Mouse (Mus musculus) hematopoietic stem cell, adult 5-6 weeks (primary cell): ENCODE results near the gene Hist1h3c. TPM values are rescaled to one million over a fixed set of nuclear protein-coding genes. Genes with fewer than 3 reads are reported as not detected.
"Not testable (repeated sequence)": the region's sequence is repeated elsewhere in the genome, so short reads cannot be mapped to it uniquely, and the experiment has no call there.

Experiments
- ATAC-seq, 2 experiments: fragments of 125-278 bp in 1 of 2; replicated peaks in 1 of 2; 2 replicates each; pipeline ENCODE4 v1.8.0; 2016 to 2017; ENCODE audit warnings: inconsistent platforms in 2 of 2, mild to moderate bottlenecking in 2 of 2, moderate number of reproducible peaks in 2 of 2, low read depth in 1 of 2, moderate TSS enrichment in 1 of 2; ENCODE audit not compliant: low FRiP score in 2 of 2, poor library complexity in 2 of 2, severe bottlenecking in 2 of 2, insufficient read depth in 1 of 2, low TSS enrichment in 1 of 2
- total RNA-seq: library from RNA; stranded (forward); fragments of 172-1452, 232-1000 nt; gene quantifications from 2 replicates; pipeline ENCODE4 v1.2.3, GENCODE M21; 2017

The Hist1h3c gene
- total RNA-seq, 1 experiment from 2014 or later: 240 TPM

- 0 out of 4 replicates have a peak, but pooled peaks of 1 of the 2 experiments have one; percentile 16 for ATAC-seq
These were observed 16.8 kb downstream of the Hist1h3c start for GRCm38 (mm10) chr13:23728472-23729191.

DNA sequence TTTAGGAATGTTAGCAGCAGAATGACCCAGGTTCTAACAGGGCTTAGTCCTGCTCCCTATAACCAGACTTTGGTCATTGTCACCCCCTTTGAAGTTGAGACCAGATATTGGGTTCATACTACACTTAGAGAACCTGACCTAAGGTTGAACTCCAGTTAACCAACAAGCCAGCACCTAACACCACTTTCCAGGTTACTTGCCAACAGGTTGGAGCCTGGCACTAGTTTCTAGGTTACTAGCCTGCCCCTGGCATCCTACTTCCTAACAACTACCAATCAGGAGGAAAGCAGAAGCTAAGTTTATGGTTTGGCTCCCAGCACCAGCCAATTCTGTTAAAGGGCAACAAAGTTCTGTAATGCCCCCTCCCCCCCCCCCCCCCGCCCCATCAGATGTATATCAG is 20.2 kb downstream of the Hist1h3c start:
- no peak for ATAC-seq

DNA sequence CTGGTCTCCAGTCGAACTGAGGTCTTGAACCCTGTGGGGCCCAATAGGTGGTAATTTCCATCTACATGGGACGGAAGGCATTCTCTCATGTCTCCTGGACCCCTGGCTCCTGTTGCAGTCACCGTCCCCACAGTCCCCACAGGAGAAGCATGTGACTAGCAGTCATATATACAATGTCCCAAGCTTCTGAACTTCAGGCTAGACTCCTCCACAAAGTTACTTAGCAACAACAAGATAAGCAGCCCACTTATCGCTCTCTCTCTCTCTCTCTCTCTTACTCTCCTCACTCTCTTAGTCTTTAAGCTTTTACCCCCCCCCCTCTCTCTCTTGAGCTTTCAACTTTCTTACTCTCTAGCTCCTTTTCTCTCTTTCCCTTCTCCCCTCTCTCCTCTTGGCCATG is 21.2 kb downstream of the Hist1h3c start:
- ATAC-seq: no peak

DNA sequence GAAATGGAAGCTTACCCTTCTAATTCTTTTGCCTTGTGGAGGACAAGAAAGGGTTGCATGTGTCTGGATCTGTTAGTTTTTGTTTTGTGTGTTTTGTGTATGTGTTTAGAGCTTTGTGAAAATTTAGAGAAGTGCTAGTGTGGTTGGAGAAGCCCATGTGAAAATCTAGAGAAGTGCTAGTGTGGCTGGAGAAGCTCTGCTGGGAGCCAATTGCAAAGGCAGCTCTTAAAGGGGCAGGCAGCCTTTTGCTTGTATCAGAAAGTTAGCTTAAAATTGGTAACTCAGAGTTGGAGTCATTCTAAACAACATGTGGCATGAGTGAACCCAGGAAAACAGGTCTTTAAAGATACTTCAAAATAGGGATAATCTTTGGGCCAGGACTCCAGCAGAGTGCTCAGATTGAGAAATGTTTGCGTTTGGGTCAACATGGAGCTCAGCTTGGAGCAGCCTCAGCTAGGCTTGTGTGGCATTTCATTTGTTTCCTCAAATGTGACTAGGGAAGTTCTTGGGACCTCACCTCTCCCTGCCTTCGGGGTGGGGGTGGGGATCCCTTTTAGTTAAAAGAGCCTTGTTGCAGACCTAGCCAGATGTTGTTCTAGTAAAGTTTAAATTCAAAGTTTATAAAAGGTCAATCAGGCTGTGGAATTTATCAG is 27.7 kb downstream of the Hist1h3c start:
- not testable (repeated sequence) for ATAC-seq

- no peak for ATAC-seq
These were observed 28.2 kb downstream of the Hist1h3c start for GRCm38 (mm10) chr13:23717176-23717575.

- no peak for ATAC-seq
These were observed 28.9 kb downstream of the Hist1h3c start for GRCm38 (mm10) chr13:23716261-23717042.

DNA sequence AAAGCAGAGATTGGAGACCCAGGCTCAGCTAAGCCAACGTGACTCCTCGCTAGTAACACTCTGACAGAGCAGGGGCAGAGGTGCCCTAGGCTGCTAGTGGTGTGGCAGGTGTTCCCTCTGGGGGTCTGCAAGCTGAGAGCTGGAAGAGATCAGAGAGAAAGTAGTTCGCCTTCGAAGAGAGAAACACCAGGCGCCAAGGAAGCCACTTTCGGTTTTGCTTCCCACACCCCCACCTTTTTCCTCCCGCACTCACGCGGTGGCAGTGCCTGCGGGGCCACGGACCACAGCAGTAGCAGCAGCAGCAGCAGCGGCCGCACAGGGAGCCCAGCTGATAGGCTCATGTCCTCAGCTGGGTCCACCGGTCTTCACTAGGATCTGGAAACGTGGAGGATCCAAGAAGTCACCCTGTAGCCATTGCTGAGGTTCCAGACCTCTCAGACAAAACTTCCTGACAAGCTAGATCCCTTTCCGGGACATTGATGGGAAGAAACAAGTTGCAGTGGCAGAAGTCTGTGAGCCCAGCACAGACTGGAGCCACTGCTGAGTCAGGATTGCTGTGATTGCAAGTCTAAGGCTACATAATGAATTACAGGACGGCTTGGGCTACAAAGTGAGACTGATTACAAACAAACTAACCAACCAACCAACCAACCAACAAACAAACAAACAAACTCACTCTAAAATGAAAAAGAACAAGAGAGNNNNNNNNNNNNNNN is 34.9 kb downstream of the Hist1h3c start, which contains the start of gene Hfe:
Gene Hfe, minus strand, starts transcription at position 481 of the 716 bp plus-strand sequence.
- peak; percentile 73 to 90 for ATAC-seq

- ATAC-seq: no peak
These were observed 35.6 kb downstream of the Hist1h3c start for GRCm38 (mm10) chr13:23709714-23710373.

DNA sequence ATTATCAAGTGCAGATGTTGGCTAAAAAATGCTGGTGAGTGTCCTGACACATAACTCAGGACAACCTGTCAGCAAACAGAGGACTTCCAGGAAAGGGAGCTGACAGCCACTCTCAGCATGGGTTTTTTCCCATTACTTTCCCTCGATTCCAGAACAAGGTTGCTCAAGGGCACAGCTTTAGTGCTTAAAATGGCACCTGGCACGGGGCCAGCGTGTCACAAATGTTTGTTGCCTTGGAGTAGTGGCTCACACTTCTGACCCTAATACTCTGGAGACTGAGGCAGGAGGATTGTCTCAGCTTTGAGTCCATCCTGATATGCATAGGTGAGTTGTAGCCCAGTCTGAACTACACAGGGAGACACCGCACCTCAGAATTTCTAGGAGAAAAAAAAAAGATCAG is 36.7 kb downstream of the Hist1h3c start:
- ATAC-seq: no peak

DNA sequence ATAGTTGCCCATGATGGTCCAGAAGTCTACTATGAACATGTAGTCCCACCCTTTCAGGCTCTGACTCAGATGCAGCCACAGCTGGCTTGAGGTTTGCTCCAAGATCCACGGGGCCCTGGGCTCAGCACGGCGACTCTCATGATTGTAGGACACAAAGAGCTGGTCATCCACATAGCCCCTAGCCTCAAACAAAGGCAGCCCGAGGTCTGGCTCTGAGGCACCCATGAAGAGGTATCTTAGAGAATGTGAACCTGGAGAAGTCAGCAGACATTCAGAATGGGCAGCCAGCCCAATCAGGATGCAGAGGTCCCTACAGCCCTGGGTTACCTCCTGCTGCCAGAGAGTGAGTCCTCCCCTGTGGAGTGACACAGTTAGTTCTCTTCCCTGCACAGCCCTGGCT is 37.4 kb downstream of the Hist1h3c start:
- ATAC-seq: no peak

DNA sequence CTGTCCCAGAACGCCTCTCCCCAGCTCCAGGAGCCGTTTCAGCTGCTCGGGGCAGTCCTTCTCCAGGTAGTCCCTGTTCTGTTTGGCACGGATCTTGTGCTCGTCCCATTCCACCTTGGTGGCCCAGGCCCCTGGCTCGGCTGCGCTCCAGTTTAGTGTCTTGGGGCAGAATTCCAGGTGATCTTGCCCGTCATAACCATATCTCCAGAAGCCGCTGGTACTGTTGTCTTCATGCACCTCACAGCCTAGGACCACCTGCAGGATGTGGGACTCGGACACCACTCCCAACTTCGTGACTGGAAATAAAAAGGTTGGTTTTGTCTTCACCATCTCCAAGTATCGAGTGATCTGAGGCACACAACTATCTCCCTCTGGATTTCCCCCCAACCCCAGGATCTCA is 38.6 kb downstream of the Hist1h3c start:
- ATAC-seq: no peak

DNA sequence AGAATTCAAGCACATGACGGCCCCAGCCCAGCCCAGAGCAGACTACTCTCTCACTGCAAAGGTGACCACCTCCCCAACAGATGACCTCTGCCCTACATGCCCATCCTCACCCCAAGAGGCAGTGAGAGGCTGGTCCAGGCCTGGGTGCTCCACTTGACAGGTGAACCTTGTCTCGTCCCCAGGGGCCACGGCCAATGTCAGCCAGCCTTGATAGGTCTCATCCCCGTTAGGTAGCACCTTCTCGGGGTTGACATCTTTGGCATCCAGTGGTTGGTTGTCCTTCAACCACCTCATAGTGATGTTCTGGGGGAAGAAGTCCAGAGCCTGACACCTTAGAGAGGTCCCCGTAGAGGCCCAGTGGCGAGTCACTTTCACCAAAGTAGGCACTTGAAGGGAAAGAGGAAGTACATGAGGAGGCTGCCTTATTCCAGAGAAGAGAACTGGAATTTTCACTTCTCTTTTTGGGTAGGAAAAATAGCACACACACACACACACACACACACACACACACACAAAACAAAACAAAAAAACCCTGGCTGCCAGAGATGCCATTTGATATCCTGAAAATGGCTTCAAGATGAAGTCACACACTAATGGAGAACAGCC is 39.5 kb downstream of the Hist1h3c start:
- ATAC-seq: no peak

GRCm38 (mm10) chr13:23702801-23703200 is 42.6 kb downstream of the Hist1h3c start:
- not testable (repeated sequence) for ATAC-seq

DNA sequence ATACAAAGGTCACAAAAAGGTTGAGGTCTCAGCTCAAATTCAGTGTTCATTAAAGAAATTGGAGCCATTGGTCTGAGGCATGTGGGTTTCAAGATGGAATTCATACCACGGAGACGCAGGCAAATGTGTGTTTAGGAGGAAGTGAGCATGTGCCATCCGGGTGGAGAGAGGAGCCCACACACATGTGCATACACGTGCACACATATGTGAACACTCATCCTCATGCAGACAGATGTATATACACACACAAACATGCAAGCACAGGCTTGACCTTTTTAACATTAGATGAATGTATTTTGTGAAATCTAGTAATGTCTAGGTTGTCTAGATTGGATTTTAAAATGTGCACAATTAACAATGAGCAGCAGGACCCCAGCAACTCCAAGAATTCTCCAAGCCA is 43.2 kb downstream of the Hist1h3c start:
- no peak for ATAC-seq

DNA sequence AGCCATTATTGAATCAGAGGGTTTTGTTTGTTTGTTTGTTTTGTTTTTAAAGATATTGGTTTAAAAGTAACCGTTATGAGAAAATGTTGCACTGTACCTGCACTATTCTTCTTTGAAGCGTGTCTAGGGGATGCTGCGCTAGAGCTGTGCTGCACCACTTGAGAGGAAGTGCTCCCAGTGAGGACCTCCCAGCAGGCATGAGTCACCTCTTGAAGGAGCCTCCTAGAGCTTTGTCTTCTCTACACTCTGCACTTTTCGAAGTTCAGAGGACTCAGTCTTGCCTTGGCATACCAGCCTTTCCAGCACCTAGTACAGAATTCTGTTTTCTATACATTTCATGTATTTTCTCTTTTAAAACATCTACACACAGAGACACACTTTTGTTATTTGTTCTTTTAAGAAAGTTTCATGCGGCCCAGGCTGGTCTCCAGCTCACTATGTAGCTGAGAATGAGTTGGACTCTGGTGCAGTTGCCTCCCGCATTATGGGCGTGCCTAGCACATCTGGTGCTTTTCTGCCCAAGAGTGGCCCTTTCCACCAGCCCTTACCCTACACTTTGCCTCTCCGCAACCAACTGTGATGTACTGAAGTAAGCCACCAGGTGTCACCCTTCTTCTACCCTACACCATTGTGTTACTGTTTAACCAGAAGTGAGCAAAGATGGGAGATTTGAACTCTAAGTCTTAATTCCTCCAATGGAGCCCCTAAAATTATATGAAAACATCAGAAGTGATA is 44.4 kb downstream of the Hist1h3c start:
- ATAC-seq: peak; percentile 63 to 68

GRCm38 (mm10) chr13:23699767-23700166 is 45.6 kb downstream of the Hist1h3c start:
- no peak for ATAC-seq
